Mouse (Mus musculus): Measurements from ENCODE around the gene Plxdc2. TPM values are rescaled to one million over a fixed set of nuclear protein-coding genes. Genes with fewer than 3 reads are reported as not detected.

Gene Plxdc2
- 28.4 and 33.8 TPM in 2 replicates for polyA plus RNA-seq (2015; fragmentation: Nextera tagmentation; extraction: Ambion mirVana)

GRCm38 (mm10) chr2:16356106-16356818 is at the start of gene Plxdc2:
TSS of gene Plxdc2 (plus strand) at chr2:16356304.
- Histone ChIP-seq H3K27ac (replicated peaks) (peak within 1 kb of the TSS; percentile 85), H3K36me3 (no peaks in the 10 kb centered on the region), H3K4me2 (peak within 1 kb of the TSS; percentile 87), H3K9ac (peak within 1 kb of the TSS; percentile 79), H3K4me3 (peak within 1 kb of the TSS; percentile 76), H3K27me3 (peaks cover 14% of the 10 kb centered on the region), H3K9me3 (no peaks in the 10 kb centered on the region), H3K4me1 (replicated peaks) (peaks cover 16% of the 10 kb centered on the region)
- ATAC-seq (ENCODE audit: low read depth): peak; percentile 95
- under 1% methylated on average over 45 of the region's 45 CpGs for WGBS

- no peak overlapping the region for H3K4me3 ChIP-seq
- H3K9me3 ChIP-seq: no peaks in the 10 kb centered on the region
- no peak overlapping the region for H3K9ac ChIP-seq
- H3K27ac ChIP-seq (replicated peaks): no peak overlapping the region
- H3K36me3 ChIP-seq: no peaks in the 10 kb centered on the region
- no peaks in the 10 kb centered on the region for H3K27me3 ChIP-seq
- H3K4me1 ChIP-seq (replicated peaks): no peaks in the 10 kb centered on the region
- no peak overlapping the region for H3K4me2 ChIP-seq
- no peak for ATAC-seq (ENCODE audit: low read depth)
- 40% methylated on average over 2 of the region's 2 CpGs for WGBS
These were observed 45.7 kb upstream of the Plxdc2 start for GRCm38 (mm10) chr2:16310387-16310786.

GRCm38 (mm10) chr2:16312400-16313070 is 43.6 kb upstream of the Plxdc2 start:
- H3K4me3 ChIP-seq: no peak overlapping the region
- H3K9ac ChIP-seq: no peak overlapping the region
- ATAC-seq (ENCODE audit: low read depth): no peak
- no peak overlapping the region for H3K4me2 ChIP-seq
- no peaks in the 10 kb centered on the region for H3K36me3 ChIP-seq
- H3K27me3 ChIP-seq: no peaks in the 10 kb centered on the region
- H3K4me1 ChIP-seq (replicated peaks): no peaks in the 10 kb centered on the region
- WGBS: 58% methylated on average over 4 of the region's 4 CpGs
- H3K9me3 ChIP-seq: no peaks in the 10 kb centered on the region
- no peak overlapping the region for H3K27ac ChIP-seq (replicated peaks)

- Histone ChIP-seq H3K4me1 (replicated peaks) (no peaks in the 10 kb centered on the region; the same call in 1 of the 2 replicates), H3K36me3 (no peaks in the 10 kb centered on the region), H3K27ac (replicated peaks) (no peak overlapping the region), H3K27me3 (no peaks in the 10 kb centered on the region), H3K4me2 (no peak overlapping the region), H3K9ac (no peak overlapping the region), H3K4me3 (no peak overlapping the region), H3K9me3 (no peaks in the 10 kb centered on the region)
- WGBS: 13% methylated on average over 4 of the region's 4 CpGs
- no peak for ATAC-seq (ENCODE audit: low read depth)
These were observed 20.8 kb upstream of the Plxdc2 start for GRCm38 (mm10) chr2:16335194-16335781.

- Histone ChIP-seq H3K4me3 (no peak overlapping the region), H3K36me3 (no peaks in the 10 kb centered on the region), H3K9ac (no peak overlapping the region), H3K27me3 (no peaks in the 10 kb centered on the region), H3K9me3 (no peaks in the 10 kb centered on the region), H3K4me1 (replicated peaks) (no peaks in the 10 kb centered on the region), H3K27ac (replicated peaks) (no peak overlapping the region), H3K4me2 (no peak overlapping the region)
- ATAC-seq (ENCODE audit: low read depth): no peak
- 48% methylated on average over 2 of the region's 2 CpGs for WGBS
These were observed 11.5 kb upstream of the Plxdc2 start for GRCm38 (mm10) chr2:16344564-16344963.

GRCm38 (mm10) chr2:16351106-16351505 is 5.0 kb upstream of the Plxdc2 start:
- Histone ChIP-seq H3K36me3 (no peaks in the 10 kb centered on the region), H3K4me3 (no peak overlapping the region), H3K9me3 (no peaks in the 10 kb centered on the region), H3K9ac (no peak overlapping the region), H3K27me3 (no peaks in the 10 kb centered on the region), H3K27ac (replicated peaks) (no peak overlapping the region), H3K4me1 (replicated peaks) (peaks cover 6% of the 10 kb centered on the region; the same call in 1 of the 2 replicates), H3K4me2 (no peak overlapping the region)
- ATAC-seq (ENCODE audit: low read depth): no peak
- WGBS: 54% methylated on average over 3 of the region's 3 CpGs

GRCm38 (mm10) chr2:16355611-16356105 is 446 bp upstream of the Plxdc2 start:
- peak overlapping the region; percentile 87 for H3K4me2 ChIP-seq
- H3K27ac ChIP-seq (replicated peaks): peak overlapping the region; percentile 85
- peaks cover 14% of the 10 kb centered on the region for H3K27me3 ChIP-seq
- peaks cover 21% of the 10 kb centered on the region for H3K4me1 ChIP-seq (replicated peaks)
- peak overlapping the region; percentile 76 for H3K4me3 ChIP-seq
- H3K36me3 ChIP-seq: no peaks in the 10 kb centered on the region
- H3K9me3 ChIP-seq: no peaks in the 10 kb centered on the region
- H3K9ac ChIP-seq: peak overlapping the region; percentile 79
- under 1% methylated on average over 22 of the region's 22 CpGs for WGBS
- ATAC-seq (ENCODE audit: low read depth): peak; percentile 95

GRCm38 (mm10) chr2:16356921-16357837 is 1.1 kb downstream of the Plxdc2 start:
- Histone ChIP-seq H3K27me3 (peaks cover 14% of the 10 kb centered on the region), H3K27ac (replicated peaks) (peak overlapping the region; percentile 85), H3K4me2 (peak overlapping the region; percentile 87), H3K9ac (peak overlapping the region; percentile 79), H3K36me3 (no peaks in the 10 kb centered on the region), H3K9me3 (no peaks in the 10 kb centered on the region), H3K4me3 (peak overlapping the region; percentile 76), H3K4me1 (replicated peaks) (peaks cover 16% of the 10 kb centered on the region)
- ATAC-seq (ENCODE audit: low read depth): 0 out of 2 replicates have a peak, but pooled peaks have one; percentile 1
- WGBS: 3% methylated on average over 33 of the region's 33 CpGs

- Histone ChIP-seq H3K27ac (replicated peaks) (0 out of 2 replicates have a peak overlapping the region, but pooled peaks have one; percentile 19), H3K36me3 (no peaks in the 10 kb centered on the region), H3K4me2 (peak overlapping the region; percentile 87), H3K9me3 (no peaks in the 10 kb centered on the region), H3K4me1 (replicated peaks) (peaks cover 16% of the 10 kb centered on the region), H3K9ac (peak overlapping the region; percentile 79), H3K27me3 (peaks cover 14% of the 10 kb centered on the region), H3K4me3 (peak overlapping the region; percentile 76)
- 24% methylated on average over 1 of the region's 1 CpGs for WGBS
- no peak for ATAC-seq (ENCODE audit: low read depth)
These were observed 1.8 kb downstream of the Plxdc2 start for GRCm38 (mm10) chr2:16357946-16358345.

- Histone ChIP-seq H3K36me3 (no peaks in the 10 kb centered on the region), H3K9me3 (no peaks in the 10 kb centered on the region), H3K4me3 (peak overlapping the region; percentile 76), H3K27ac (replicated peaks) (no peak overlapping the region), H3K27me3 (peaks cover 14% of the 10 kb centered on the region), H3K4me2 (peak overlapping the region; percentile 87), H3K9ac (no peak overlapping the region), H3K4me1 (replicated peaks) (peaks cover 16% of the 10 kb centered on the region)
- ATAC-seq (ENCODE audit: low read depth): no peak
- 70% methylated on average over 3 of the region's 3 CpGs for WGBS
These were observed 3.3 kb downstream of the Plxdc2 start for GRCm38 (mm10) chr2:16359341-16359928.

GRCm38 (mm10) chr2:16364749-16365148 is 8.6 kb downstream of the Plxdc2 start:
- no peak for ATAC-seq (ENCODE audit: low read depth)
- no peak overlapping the region for H3K4me2 ChIP-seq
- H3K4me3 ChIP-seq: no peak overlapping the region
- no peak overlapping the region for H3K9ac ChIP-seq
- H3K9me3 ChIP-seq: no peaks in the 10 kb centered on the region
- WGBS: 81% methylated on average over 1 of the region's 1 CpGs
- H3K36me3 ChIP-seq: no peaks in the 10 kb centered on the region
- H3K27ac ChIP-seq (replicated peaks): no peak overlapping the region
- peaks cover 7% of the 10 kb centered on the region for H3K4me1 ChIP-seq (replicated peaks)
- H3K27me3 ChIP-seq: no peaks in the 10 kb centered on the region
